Mouse (Mus musculus): ENCODE measurements at regions not wholly inside any gene's neighbourhood (a gene's known extent, or its start where the extent isn't known, plus 50 kb on each side); places are given as distances from the start of the nearest gene placed in this dataset.

DNA sequence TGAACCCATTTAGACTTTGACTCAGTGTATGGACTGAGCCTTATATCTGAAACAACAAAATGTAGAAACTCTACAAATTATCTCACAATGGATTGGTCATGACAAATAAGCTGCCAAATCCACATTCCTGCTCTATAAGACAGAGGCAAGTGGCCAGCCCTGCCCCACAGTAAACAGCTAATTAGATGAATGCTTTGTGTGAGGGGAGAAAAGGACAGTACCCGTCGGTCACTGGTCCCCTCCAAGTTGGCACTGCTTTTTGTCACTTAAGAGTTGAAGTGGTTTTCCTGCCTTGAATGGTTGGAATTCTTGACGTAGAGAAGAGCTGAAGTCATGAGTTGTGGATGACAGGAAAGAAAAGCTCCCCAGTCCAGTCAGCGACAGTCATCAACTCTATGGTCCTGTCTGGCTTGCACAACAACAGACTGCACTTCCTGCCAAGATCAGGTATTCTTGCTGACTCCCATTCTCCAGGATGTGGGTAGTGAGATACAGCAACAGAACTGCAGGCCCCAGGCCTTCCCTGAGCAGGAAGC lies 162.3 kb upstream of the Rnf32 start:
- no peak for ATAC-seq (ENCODE audit: insufficient number of reproducible peaks, low FRiP score, low TSS enrichment, low read depth)
- no peaks in the 10 kb centered on the region; the same call in 1 of the 2 replicates for H3K4me1 ChIP-seq
- no peak overlapping the region for H3K27ac ChIP-seq (replicated peaks)
- no peaks in the 10 kb centered on the region for H3K36me3 ChIP-seq
- H3K9me3 ChIP-seq (replicated peaks): no peaks in the 10 kb centered on the region
- H3K4me3 ChIP-seq (replicated peaks): no peak overlapping the region
- 70% methylated on average over 4 of the region's 4 CpGs for WGBS
- H3K9ac ChIP-seq: no peak overlapping the region
- H3K4me2 ChIP-seq (replicated peaks): no peak overlapping the region
- H3K27me3 ChIP-seq: no peaks in the 10 kb centered on the region

DNA sequence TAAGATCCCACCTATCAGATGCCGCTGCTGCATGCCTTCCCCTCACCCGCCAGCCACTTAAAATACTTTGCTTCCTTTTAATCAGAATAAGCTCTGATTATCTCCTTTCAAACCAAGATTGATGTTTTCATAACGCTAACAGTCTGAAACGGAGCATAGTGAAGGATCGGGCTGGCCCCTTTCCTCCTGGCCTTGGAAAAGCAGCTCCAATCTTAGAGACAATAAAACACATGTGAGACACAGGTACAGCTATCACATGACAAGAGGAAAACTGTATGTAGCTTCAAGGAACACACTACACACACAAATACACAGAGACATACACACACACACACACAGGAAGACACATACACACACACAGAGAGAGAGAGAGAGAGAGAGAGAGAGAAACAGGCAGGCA lies 165.3 kb upstream of the Rnf32 start:
- no peaks in the 10 kb centered on the region for H3K36me3 ChIP-seq
- no peak overlapping the region for H3K4me2 ChIP-seq (replicated peaks)
- H3K27me3 ChIP-seq: no peaks in the 10 kb centered on the region
- no peak overlapping the region for H3K4me3 ChIP-seq (replicated peaks)
- no peak overlapping the region for H3K9ac ChIP-seq
- 36% methylated on average over 5 of the region's 5 CpGs for WGBS
- no peaks in the 10 kb centered on the region; the same call in 1 of the 2 replicates for H3K4me1 ChIP-seq
- no peaks in the 10 kb centered on the region for H3K9me3 ChIP-seq (replicated peaks)
- ATAC-seq (ENCODE audit: insufficient number of reproducible peaks, low FRiP score, low TSS enrichment, low read depth): no peak
- no peak overlapping the region for H3K27ac ChIP-seq (replicated peaks)

DNA sequence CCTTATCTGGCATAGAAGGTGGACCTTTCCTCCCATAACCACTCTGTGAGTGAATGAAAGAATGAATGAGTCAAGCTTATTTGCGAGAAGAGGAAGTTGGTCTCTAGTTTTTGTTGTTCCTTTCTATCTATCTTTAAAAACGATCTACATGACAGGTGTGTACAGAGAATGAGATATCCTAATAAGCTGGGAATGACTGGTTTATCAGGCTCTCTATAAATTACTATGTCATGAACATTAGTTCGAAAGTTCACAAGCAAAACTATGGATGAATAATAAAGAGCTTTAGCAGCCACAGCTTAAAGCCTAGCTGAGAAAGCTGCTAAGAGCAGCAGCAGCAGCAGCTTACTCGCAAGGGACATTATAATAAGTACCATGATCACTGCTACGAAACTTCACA lies 165.8 kb upstream of the Rnf32 start:
- no peak overlapping the region for H3K4me3 ChIP-seq (replicated peaks)
- 51% methylated on average over 5 of the region's 5 CpGs for WGBS
- H3K9ac ChIP-seq: no peak overlapping the region
- H3K9me3 ChIP-seq (replicated peaks): no peaks in the 10 kb centered on the region
- no peak overlapping the region for H3K27ac ChIP-seq (replicated peaks)
- H3K4me1 ChIP-seq: no peaks in the 10 kb centered on the region; the same call in 1 of the 2 replicates
- H3K4me2 ChIP-seq (replicated peaks): no peak overlapping the region
- ATAC-seq (ENCODE audit: insufficient number of reproducible peaks, low FRiP score, low TSS enrichment, low read depth): no peak
- H3K36me3 ChIP-seq: no peaks in the 10 kb centered on the region
- H3K27me3 ChIP-seq: no peaks in the 10 kb centered on the region

DNA sequence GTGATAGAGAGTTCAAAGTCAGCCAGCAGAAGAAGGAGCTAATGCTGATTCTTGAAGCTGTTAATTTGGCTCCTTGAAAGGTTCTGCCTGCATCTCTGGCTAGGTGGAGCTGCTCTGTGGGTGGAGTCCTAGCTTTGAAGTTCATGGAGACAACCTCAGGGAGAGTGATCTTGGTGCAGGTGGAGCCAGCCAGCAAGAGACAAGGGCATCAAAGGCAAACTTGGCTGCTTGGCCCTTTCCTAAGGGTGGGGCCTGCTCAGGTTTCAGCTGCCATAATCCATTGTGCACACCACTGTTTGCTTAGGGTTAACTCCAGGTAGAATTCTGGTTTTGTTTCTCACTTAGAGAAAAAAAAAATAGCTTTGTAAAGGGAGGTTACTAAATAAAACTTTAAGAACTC lies 170.7 kb upstream of the Rnf32 start:
- 0 out of 2 replicates have a peak, but pooled peaks have one; percentile 24 for ATAC-seq (ENCODE audit: insufficient number of reproducible peaks, low FRiP score, low TSS enrichment, low read depth)
- Histone ChIP-seq H3K27me3 (no peaks in the 10 kb centered on the region), H3K36me3 (no peaks in the 10 kb centered on the region), H3K4me2 (replicated peaks) (no peak overlapping the region), H3K9ac (no peak overlapping the region), H3K9me3 (replicated peaks) (no peaks in the 10 kb centered on the region), H3K4me3 (replicated peaks) (no peak overlapping the region), H3K4me1 (no peaks in the 10 kb centered on the region), H3K27ac (replicated peaks) (no peak overlapping the region)

DNA sequence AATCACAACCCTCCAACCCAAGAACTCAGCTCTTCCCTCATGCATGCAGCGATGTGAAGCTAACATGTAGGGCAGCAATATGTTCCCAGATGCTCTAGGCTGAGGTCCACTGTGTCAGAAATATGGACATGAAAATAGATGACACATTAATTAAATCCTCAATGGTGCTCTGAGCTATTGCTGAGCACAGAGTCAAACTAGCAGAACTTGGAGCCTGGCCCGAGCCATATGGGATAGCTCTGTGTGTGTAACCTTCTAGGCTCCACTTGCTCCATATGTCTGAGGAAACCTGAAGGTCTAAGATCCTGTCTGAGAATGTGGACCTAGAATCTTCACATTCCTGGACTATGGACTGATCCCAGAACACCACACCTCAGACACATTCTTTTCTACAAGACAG lies 203.0 kb upstream of the Rnf32 start:
- no peaks in the 10 kb centered on the region for H3K36me3 ChIP-seq
- 87% methylated on average over 2 of the region's 2 CpGs for WGBS
- no peak overlapping the region for H3K9ac ChIP-seq
- no peak for ATAC-seq (ENCODE audit: insufficient number of reproducible peaks, low FRiP score, low TSS enrichment, low read depth)
- no peaks in the 10 kb centered on the region for H3K4me1 ChIP-seq
- no peak overlapping the region for H3K4me2 ChIP-seq (replicated peaks)
- H3K27ac ChIP-seq (replicated peaks): no peak overlapping the region
- H3K27me3 ChIP-seq: no peaks in the 10 kb centered on the region
- no peaks in the 10 kb centered on the region for H3K9me3 ChIP-seq (replicated peaks)
- H3K4me3 ChIP-seq (replicated peaks): no peak overlapping the region

DNA sequence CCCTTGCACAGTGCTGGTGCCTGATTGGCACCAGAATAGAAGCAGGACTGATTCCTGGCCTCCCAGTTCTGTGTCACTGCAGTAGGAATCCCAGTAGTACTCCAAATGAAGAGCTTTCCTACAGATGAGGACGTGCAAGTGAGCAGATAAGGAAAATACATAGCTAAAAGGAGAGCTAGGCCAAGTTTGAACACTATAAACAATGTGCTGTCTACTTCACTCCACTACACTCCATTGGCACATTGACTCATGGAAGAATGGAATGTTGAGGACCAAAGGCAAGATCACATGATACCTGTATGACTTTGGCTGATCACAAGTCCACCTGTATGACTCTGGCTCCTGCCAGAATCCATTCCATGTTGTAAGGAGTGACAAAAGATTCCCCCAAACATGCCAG lies 215.9 kb upstream of the Rnf32 start:
- H3K4me3 ChIP-seq (replicated peaks): no peak overlapping the region
- H3K36me3 ChIP-seq: no peaks in the 10 kb centered on the region
- 58% methylated on average over 1 of the region's 1 CpGs for WGBS
- H3K27me3 ChIP-seq: no peaks in the 10 kb centered on the region
- H3K9me3 ChIP-seq (replicated peaks): no peaks in the 10 kb centered on the region
- H3K9ac ChIP-seq: no peak overlapping the region
- no peaks in the 10 kb centered on the region for H3K4me1 ChIP-seq
- no peak overlapping the region for H3K4me2 ChIP-seq (replicated peaks)
- no peak overlapping the region for H3K27ac ChIP-seq (replicated peaks)
- no peak for ATAC-seq (ENCODE audit: insufficient number of reproducible peaks, low FRiP score, low TSS enrichment, low read depth)

DNA sequence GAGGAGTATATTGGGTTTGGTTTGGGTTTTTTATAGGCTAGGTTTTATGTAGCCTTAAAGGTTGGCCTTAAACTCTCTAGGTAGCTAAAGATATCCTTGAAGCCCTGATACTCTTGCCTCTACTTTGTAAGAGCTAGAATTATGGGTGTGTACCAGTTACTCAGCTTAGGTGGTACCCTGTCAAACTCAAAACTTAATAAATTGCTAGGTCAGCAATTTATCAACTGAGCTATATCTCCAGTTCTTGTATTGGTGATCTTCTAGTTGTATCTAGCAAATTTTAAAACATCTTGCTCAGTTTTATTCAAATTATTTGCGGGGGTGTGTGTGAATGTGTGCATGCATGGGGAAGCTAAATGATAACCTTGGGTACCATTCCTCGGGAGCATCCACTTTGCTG lies 225.4 kb upstream of the Rnf32 start:
- Histone ChIP-seq H3K27ac (replicated peaks) (no peak overlapping the region), H3K4me1 (no peaks in the 10 kb centered on the region), H3K9ac (no peak overlapping the region), H3K36me3 (no peaks in the 10 kb centered on the region), H3K4me2 (replicated peaks) (no peak overlapping the region), H3K4me3 (replicated peaks) (no peak overlapping the region), H3K27me3 (no peaks in the 10 kb centered on the region), H3K9me3 (replicated peaks) (no peaks in the 10 kb centered on the region)
- 70% methylated on average over 2 of the region's 2 CpGs for WGBS
- no peak for ATAC-seq (ENCODE audit: insufficient number of reproducible peaks, low FRiP score, low TSS enrichment, low read depth)

DNA sequence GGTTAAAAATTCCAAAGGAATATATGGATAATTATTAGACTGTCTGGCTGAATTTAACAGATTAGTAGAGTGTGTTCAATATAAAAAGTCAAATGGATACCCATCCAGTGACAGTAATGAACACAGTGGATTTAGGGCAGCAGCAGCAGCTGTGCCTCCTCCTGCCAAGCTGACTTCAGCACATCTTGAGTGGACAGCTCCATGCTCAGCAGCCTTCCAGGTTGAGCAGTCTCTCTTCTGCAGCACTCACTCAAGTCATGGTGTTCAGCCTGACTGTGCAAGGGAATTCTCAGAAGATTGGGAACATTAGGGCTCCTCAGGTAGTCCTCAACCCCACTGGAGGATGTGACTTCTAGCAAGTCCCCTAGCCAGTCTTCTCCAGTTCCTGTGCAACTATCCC lies 240.8 kb upstream of the Rnf32 start:
- H3K4me1 ChIP-seq: no peaks in the 10 kb centered on the region
- H3K4me2 ChIP-seq (replicated peaks): no peak overlapping the region
- no peak overlapping the region for H3K9ac ChIP-seq
- H3K9me3 ChIP-seq (replicated peaks): no peaks in the 10 kb centered on the region
- no peaks in the 10 kb centered on the region for H3K36me3 ChIP-seq
- H3K27ac ChIP-seq (replicated peaks): no peak overlapping the region
- H3K4me3 ChIP-seq (replicated peaks): no peak overlapping the region
- no peak for ATAC-seq (ENCODE audit: insufficient number of reproducible peaks, low FRiP score, low TSS enrichment, low read depth)
- no peaks in the 10 kb centered on the region for H3K27me3 ChIP-seq

DNA sequence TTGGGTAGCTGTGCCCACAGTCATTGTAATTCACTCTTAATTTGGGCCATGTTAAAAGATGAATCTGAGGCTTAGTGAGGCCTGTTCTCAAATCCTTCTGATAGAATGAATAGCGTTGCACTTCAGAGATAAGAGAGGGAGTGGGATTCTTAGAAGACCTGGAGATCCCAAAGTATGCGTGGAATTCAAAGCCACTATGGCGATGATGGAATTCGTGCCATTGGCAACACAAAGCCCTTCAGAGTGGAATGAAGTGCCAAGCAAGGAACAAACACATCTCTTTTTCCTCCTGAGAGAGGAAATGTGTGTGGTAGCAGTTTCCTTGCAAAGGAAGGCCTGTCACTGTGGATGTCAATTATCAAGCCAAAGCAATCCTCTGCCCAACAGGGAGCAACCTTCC lies 248.3 kb upstream of the Rnf32 start:
- H3K4me2 ChIP-seq (replicated peaks): no peak overlapping the region
- H3K27me3 ChIP-seq: no peaks in the 10 kb centered on the region
- no peaks in the 10 kb centered on the region for H3K9me3 ChIP-seq (replicated peaks)
- H3K27ac ChIP-seq (replicated peaks): no peak overlapping the region
- H3K36me3 ChIP-seq: no peaks in the 10 kb centered on the region
- H3K4me3 ChIP-seq (replicated peaks): no peak overlapping the region
- no peak overlapping the region for H3K9ac ChIP-seq
- H3K4me1 ChIP-seq: no peaks in the 10 kb centered on the region
- no peak for ATAC-seq (ENCODE audit: insufficient number of reproducible peaks, low FRiP score, low TSS enrichment, low read depth)
- WGBS: 58% methylated on average over 4 of the region's 4 CpGs

DNA sequence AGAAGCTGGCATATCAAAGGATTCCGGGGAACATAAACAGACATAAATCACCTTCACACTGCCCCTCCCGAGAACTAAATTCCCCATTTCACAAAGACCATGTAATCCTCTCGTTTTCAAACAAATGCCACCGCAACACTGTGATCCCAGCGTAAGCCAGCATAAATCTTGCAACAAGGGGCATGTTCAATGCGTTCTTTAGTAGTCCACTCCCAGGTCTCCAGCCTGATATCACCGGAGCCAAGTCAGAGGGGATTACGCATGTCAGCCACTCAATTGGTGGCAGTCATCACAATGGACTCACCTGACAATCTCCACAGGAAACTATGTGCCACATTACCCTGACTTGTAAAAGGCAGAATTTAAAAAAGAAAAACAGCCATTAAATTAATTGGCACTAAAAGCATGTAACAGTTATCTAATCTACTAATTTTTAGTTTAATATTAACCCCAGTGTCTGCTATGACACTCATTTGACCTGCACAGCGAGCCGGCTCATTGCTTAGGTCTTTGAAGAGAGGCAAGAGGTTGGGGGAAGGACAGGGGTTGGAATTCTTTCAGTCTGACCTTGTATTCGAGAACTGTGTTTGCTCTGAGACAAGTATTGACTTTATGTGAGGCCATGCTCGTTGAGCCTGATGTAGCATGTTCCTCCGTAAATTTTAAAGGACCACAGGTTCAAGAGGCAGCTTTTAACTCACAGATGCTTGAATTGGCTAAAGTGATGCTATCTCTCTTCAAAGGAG lies 252.0 kb upstream of the Rnf32 start:
- no peak overlapping the region for H3K27ac ChIP-seq (replicated peaks)
- WGBS: 64% methylated on average over 13 of the region's 13 CpGs
- no peaks in the 10 kb centered on the region for H3K27me3 ChIP-seq
- no peaks in the 10 kb centered on the region for H3K9me3 ChIP-seq (replicated peaks)
- no peak overlapping the region for H3K4me3 ChIP-seq (replicated peaks)
- no peak overlapping the region for H3K9ac ChIP-seq
- no peaks in the 10 kb centered on the region for H3K36me3 ChIP-seq
- ATAC-seq (ENCODE audit: insufficient number of reproducible peaks, low FRiP score, low TSS enrichment, low read depth): no peak
- no peaks in the 10 kb centered on the region for H3K4me1 ChIP-seq
- H3K4me2 ChIP-seq (replicated peaks): no peak overlapping the region

DNA sequence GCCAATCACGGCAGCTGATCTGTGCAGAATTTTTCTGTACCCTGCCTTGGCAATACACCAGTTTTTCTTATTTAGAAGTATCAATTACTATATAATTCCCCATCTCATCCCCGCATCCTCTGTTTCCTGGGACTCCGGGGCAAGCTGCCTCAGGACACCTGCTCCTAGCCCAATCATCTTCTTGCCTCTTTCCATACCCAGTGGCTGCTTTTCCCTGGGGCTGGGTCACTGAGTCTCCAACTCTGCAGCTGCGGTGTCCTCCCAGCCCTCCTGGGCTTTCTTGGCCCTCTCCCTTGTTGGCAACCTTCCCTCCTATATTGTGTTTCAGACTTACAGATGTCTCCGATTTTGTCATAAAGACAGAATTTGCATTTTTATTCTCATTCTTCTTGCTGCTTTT lies 254.8 kb upstream of the Rnf32 start:
- Histone ChIP-seq H3K9me3 (replicated peaks) (no peaks in the 10 kb centered on the region), H3K36me3 (no peaks in the 10 kb centered on the region), H3K27ac (replicated peaks) (no peak overlapping the region), H3K9ac (no peak overlapping the region), H3K27me3 (no peaks in the 10 kb centered on the region), H3K4me3 (replicated peaks) (no peak overlapping the region), H3K4me1 (no peaks in the 10 kb centered on the region), H3K4me2 (replicated peaks) (no peak overlapping the region)
- WGBS: 54% methylated on average over 5 of the region's 5 CpGs
- ATAC-seq (ENCODE audit: insufficient number of reproducible peaks, low FRiP score, low TSS enrichment, low read depth): peak; percentile 73

Measured in embryonic facial prominence, embryonic 15.5 days (tissue).